Mouse (Mus musculus): ENCODE data around the gene Trim71.
A peak's percentile ranks its signal among the peaks of the same experiment; 100 is the strongest.

Trim71 gene

DNA sequence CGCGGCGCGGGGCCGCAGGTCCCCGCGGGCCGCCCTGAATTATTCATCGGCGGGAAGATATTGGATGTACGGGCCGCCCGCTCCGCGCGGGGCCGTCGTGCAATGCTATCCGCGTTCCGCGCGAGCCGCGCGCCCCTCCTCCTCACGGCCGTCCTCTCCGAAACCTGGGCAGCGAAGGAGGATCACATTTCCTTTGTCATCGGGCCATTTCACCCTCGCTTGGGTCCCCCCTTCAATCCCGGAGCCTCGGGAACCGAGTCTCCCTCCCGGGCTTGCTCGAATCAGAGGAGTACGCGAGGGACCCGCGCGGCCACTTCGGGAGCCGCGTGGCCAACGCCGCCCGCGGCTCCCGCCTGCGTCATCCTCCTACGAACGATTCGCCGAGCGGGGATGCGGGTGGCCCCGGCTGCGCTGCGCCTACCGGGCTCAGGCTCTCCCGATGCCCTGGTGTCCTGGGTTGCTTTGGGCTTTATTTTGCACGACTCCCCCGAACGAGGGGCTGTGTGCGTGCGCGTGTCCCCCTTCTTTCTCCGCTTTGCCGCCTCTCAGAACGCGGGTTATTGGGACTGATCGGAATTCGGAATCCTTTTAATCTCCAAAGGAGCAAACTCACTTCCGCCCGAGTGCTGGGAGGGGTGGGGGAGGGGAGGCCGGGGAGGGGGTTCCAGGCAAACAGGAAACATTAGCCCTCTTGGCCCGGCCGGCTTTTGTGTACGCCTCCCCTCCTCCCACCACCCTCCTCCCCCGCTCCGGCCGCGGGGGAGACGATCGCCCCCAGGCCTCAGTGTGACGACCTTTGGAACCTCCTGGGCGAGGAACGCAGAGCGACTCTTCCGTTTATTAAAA lies at the start of gene Trim71:
Gene Trim71 (minus strand): TSS at position 609 of the 846 bp plus-strand sequence.
- DNase-seq (ENCODE audit: low spot score in 2 of 2), result no peak

DNA sequence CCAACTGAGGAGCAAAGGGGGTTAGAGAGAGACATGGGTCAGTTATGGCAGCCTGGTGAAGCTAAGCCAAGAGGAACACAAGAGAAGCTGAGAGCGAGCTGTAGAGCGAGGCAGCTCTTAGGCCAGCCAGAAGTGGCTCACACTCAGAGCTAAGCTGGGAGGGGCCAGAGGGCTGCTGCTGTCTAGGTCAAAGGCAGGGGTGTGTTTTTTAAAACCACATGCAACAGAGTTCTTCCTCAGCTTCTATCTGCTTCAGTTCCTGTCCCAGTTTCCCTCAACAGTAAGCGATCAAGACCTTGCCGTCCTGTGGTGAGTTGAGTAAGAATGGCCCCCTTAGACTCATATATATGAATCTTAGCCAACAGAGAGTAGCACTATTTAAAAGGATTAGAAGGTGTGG lies 48.9 kb upstream of the Trim71 start:
- no peak for DNase-seq (ENCODE audit: low spot score in 2 of 2)

GRCm38 (mm10) chr9:114612566-114612965 lies 48.4 kb upstream of the Trim71 start:
- DNase-seq (ENCODE audit: low spot score in 2 of 2), result no peak

DNA sequence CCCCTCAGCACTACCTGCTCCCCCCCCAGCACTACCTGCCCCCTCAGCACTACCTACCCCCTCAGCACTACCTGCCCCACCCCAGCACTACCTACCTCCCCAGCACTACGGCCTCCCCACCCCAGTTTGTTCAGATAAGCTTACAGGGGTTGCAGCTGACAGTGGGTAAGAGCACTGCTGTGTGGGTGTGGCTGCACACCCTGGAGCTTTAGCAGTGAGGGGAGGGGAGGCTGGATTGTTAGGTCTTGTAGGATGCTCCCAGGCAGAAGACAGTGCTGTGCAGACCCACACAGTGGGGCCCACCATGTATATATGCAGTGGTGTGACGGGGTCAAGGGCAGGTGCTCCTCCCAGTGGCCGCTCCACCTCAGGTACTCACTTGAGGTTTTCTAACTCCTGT lies 46.1 kb upstream of the Trim71 start:
- no peak for DNase-seq (ENCODE audit: low spot score in 2 of 2)

DNA sequence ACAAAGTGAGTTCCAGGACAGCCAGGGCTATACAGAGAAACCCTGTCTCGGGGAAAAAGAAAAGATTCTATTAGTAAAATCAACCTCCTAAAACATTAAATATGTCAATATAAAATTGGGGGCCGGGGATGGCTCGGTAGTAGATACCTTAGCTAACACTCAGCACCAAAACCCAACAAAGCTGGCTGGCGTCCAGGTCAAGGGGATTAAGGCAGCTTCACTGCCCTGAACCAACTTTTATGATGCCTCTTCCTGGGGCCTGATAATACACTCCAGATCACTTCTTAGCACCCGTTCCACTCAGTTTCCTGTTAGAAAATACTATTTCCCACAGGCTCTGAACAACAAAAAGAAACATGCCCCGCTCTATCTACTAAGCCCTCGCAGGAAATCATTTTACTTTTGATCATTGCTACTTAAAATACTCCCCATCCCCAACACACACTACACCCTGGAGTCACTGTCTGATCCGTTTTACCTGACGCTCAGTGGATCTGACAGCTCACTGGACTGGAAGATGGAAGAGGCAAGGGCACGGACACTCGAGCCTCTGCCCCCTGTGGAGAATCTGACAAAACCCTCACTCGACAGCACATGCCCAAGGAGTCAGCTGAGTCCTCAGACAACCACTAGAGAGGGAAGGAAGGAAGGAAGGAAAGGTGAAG lies 39.8 kb upstream of the Trim71 start:
- no peak for DNase-seq (ENCODE audit: low spot score in 2 of 2)

DNA sequence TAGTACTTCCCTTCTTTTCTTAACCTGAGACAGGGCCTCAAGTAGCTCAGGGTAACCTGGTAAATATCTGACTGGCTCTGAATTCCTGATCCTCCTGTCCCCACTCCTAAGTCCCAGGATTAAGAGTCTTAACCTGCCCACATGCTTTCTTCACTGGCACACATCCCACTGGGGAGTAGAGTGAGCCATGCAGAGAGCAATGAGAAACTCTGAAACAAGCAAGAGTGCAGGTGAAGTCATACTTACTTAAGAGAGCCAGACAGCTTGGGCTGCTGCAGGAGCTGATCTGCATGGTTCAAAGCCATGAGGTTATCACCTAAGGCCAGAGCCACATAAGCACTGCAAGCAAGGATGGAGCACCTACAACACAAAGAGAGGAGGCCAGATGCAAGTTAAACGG lies 36.9 kb upstream of the Trim71 start:
- DNase-seq (ENCODE audit: low spot score in 2 of 2), result no peak

- DNase-seq (ENCODE audit: low spot score in 2 of 2), result no peak
Measured at GRCm38 (mm10) chr9:114585017-114585345, 20.8 kb upstream of the Trim71 start.

- no peak for DNase-seq (ENCODE audit: low spot score in 2 of 2)
Measured at GRCm38 (mm10) chr9:114584183-114585016, 20.2 kb upstream of the Trim71 start.

DNA sequence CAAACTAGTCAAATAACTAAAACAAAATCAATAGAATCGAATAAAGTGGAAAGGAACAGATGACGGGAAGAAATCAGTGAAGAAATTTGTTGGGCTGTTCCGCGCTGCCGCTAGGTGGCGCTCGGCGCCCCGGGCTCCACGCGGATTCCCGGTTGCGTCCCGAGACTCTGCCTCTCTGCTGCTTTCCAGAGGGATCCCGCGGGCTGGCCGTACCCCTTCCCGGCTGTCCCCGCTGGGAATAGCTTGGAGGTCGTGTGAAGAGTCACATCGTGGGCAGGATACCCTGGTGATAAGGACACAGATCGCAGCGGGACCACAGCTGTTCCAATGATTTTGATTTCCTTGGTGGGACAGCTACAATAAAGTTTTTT lies 19.6 kb upstream of the Trim71 start:
- peak in 1 of 2 experiments; percentile 9 for DNase-seq (ENCODE audit: low spot score in 2 of 2)

GRCm38 (mm10) chr9:114578646-114579045 lies 14.5 kb upstream of the Trim71 start:
- no peak for DNase-seq (ENCODE audit: low spot score in 2 of 2)

GRCm38 (mm10) chr9:114576001-114576400 lies 11.8 kb upstream of the Trim71 start:
- DNase-seq (ENCODE audit: low spot score in 2 of 2), result no peak

DNA sequence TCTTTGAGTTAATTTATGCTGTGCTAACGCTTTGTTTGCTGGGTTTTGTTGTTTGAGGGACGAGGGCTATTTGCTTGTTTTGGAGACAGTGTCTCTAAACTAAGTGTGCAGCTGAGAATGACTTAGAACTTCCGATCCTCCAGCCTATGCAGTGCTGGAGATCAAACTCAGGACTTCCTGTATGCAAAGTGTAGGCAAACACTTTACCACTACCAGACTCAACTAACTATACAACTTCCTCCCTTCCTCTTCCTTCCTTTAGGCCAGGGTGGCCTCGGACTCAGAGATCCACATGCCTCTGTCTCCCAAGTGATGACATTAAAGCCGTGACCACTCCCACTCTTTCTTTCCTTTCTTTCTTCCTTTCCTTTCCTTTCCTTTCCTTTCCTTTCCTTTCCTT lies 9.4 kb upstream of the Trim71 start:
- DNase-seq (ENCODE audit: low spot score in 2 of 2), result no peak

DNA sequence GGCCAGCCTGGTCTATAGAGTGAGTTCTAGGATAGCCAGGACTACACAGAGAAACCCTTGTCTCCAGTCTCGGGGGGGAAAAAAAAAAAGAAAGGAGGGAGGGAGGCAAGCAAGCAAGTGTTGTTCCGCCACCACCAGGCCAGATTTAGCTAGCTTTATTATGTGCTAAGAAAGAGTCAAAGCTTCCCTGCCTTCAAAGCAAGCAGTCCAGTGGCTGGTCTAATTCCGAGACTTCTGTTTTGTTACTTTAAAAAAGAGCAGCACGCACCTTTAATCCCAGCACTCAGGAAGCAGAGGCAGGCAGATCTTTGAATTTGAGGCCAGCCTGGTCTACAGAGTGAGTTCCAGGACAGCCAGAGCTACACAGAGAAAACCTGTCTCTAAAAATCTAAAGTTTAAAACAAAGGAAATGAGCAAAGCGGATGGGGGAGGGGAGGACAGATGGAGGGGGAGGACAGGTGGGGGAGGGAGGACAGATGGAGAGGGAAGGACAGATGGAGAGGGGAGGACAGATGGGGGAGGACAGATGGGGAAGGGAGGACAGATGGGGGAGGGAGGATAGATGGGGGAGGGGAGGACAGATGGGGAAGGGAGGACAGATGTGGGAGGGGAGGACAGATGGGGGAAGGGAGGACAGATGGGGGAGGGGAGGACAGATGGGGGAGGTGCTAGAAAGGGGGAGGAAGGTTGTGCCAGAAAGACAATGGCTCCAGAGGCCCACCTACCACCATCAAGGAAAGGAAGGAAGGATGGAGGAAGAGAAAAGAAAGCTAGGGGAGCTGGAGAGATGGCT lies 4.7 kb upstream of the Trim71 start:
- DNase-seq (ENCODE audit: low spot score in 2 of 2), result no peak

GRCm38 (mm10) chr9:114564667-114565066 lies 498 bp upstream of the Trim71 start:
- DNase-seq (ENCODE audit: low spot score in 2 of 2), result no peak

DNA sequence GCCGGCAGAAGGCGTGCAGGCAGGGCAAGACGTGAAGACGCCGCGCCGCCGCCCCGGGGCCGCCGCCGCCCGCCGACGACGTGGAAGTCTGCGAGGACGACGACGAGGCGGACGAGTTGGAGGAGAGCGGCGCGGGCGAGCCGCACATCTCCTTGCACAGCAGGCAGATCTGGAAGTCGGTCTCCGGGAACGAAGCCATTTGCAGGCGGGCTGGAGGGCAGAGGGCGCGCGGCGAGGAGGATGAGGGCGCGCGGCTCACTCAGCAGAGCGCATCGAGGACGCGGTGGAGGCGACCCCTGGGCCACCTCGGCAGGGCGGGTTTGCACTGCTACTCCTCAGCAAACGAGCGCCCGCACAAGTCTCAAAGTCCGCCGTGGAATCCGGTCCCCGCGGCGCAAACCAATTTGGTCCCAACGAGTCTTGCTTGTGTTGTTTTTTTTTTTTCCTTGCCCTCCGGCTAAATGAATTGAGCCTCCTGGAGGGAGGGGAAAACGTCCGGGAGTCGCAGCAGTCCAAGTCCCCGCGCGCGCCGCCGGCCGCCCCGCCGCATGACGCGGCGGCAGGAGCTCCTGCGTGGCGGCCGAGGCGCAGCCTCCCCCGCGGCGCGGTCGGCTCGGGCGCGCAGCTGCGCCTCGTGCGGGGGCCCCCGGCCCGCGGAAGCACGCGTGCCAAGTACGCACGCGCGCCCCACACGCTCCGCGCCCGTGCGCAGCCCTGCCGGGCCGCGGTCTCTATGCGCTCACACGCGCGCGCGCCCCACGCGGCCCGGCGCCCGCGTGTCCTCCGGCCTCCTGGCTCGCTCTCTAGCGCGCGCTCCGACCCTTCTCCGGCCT lies 1.0 kb downstream of the Trim71 start:
- no peak for DNase-seq (ENCODE audit: low spot score in 2 of 2)

DNA sequence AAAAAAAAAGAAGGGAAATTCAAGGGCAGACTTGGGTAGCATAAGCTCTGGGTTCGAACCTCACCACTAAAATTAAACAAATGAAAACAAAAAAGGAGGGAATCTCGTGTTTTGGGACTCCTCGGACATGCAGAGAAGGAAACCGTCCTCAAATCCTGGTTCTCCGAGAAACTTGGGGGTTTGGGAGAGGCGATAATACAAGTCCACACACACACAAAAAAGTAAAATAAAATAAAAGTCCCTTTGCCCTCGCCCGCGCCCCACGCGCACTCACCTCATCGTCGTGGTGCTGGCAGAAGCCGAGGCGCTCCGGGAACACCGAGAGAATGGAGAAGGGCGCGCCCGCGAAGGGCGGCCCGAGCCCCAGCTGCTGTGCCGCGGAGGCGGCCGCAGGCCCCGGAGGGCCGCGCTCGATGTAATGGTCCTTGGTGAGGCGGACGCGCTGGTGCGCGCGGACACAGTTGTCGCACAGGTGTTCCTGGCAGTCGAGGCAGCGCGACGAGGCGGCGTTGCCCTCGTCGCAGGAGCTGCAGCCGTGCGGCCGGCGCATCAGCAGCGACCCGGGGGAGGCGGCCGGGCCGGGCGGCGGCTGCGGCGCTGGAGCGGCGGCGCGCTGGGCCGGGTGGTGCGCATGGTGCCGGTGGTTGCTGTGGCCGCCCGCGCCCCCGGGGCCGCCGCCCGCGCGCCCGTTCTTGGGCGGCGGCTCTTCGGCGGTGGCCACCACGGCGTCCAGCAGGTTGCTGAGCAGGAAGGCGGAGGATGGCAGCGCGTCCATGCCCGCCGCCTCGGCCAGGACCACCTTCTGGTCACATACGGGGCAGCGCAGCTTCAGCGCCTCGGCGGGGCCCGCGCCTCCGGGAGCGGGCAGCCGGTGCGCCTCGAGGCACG lies 1.9 kb downstream of the Trim71 start:
- no peak for DNase-seq (ENCODE audit: low spot score in 2 of 2)

- no peak for DNase-seq (ENCODE audit: low spot score in 2 of 2)
Measured at GRCm38 (mm10) chr9:114561671-114561971, 2.5 kb downstream of the Trim71 start.

DNA sequence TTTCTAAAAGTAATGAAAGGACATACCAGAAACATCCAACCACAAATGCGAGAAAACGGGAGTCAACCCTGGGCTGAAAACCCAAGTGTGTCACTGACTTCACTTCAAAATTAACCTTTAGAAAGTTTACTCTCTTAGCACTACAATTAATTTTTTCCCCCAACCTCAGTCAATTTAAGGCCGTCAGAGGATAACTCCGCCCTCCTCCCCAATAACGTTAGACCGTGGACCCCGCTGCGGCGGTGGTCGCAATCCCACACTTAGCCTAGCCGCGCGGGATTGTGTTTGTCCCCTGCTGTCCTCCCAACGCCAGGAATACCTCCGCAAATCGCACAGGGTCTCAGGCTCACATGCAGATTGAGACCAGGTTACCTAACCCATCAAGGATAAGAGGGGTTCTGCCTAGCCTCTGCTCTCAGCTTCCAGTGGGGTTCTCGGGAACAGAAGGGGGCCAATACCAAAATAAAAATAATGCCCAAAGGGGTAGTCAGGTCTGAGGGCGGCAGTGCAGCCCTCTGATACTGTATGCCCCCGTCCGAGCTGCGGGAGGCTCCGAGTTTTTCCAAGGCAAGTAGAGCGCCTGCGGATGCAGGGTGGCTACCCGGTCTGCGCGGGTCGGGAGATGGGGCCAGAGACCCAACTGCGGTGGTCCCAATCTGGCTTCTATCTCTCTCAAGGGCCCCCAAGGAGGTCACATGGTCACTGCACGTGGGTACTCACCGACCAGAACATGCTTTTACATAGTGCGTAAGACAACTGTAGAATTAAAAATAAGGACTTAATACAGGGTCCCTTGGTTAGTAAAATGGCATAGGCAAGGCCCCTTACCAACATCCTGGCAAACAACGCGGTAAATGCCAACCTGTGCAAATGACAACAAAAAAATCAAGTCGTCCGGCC lies 3.1 kb downstream of the Trim71 start:
- no peak for DNase-seq (ENCODE audit: low spot score in 2 of 2)

GRCm38 (mm10) chr9:114560141-114560540 lies 4.0 kb downstream of the Trim71 start:
- DNase-seq (ENCODE audit: low spot score in 2 of 2), result no peak
